Comparison of ENCODE assay signal across 8 mouse cellular contexts in the genomic region with DNA sequence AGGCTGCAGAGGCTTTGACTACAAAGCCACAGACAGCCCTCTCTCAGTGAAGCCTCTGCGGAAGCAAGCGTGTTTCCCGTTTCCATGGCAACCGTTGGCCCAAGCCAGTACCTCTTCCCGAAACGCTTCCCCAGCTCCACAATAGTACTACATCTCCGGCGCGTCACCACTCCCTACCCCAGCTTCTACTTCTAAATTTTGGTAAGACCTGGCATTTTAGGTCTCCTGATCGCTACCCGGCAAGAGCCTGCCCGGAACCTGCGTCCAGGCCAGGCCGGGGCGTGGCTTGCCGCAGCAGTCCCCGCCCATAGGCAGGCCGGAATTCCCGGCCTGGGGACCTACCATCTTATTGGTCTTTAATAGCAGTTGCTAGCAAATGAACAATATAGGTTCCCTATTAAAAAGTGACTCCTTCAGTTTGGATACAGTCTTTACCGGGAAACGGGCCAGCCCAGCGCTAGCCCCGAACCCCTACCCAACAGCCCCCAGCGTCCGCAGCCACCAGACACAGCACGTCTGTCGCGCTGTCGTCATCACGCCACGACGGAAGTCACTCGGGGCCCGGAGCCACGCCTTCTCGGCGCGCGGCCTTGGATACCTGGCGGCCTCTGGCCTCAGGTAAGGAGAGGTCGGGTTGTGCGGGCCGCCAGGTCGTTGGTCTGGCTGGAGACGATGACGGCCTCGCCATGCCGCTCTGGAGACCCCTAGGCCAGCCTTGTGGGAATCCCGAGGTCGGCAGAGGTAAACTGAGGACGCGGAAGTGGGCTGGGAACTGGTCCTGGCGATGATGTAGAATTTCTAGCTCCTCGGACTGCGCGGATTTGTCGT. TPM values are rescaled to one million over a fixed set of nuclear protein-coding genes. Genes with fewer than 3 reads are reported as not detected.
DNase-seq lines count a peak whose midpoint lies in the region; ATAC-seq lines count a peak whose summit lies in the region.

A gene (plus strand): TSS at position 439 of the 828 bp plus-strand sequence.

- peaks cover 7% of the 10 kb centered on the region; the same call in 1 of the 2 replicates for H3K4me1 ChIP-seq in hindbrain, embryonic 14.5 days (replicated peaks; ENCODE audit: control insufficient read depth, insufficient read depth, low read length)

- under 1% methylated on average over 57 of the region's 57 CpGs for WGBS in hindbrain, embryonic 14.5 days

- peak within 1 kb of the TSS; percentile 59 for H3K4me2 ChIP-seq in hindbrain, embryonic 14.5 days (replicated peaks)

- no peaks in the 10 kb centered on the region for H3K9me3 ChIP-seq in hindbrain, embryonic 14.5 days (ENCODE audit: control insufficient read depth, low read length)

- H3K27me3 ChIP-seq in hindbrain, embryonic 14.5 days (ENCODE audit: control insufficient read depth, insufficient read depth, low read length) = no peaks in the 10 kb centered on the region

- 0 out of 2 replicates have a peak, but pooled peaks cover 2% of the 10 kb centered on the region for H3K36me3 ChIP-seq in hindbrain, embryonic 14.5 days (replicated peaks; ENCODE audit: control insufficient read depth, insufficient read depth)

- peak; percentile 91 for DNase-seq in R1 (ENCODE audit: low read depth, low spot score)
- peak; percentile 96 to 97 for DNase-seq in cerebellum, postnatal 25 days
- DNase-seq in frontal cortex, postnatal 25 days (ENCODE audit: low spot score in 2 of 2) = peak; percentile 88 to 91
- DNase-seq in hindbrain, embryonic 14.5 days (ENCODE audit: low spot score) = peak; percentile 93
- peak; percentile 91 to 95 for DNase-seq in layer of hippocampus, postnatal 36 days
- peak; percentile 95 for DNase-seq in lung, postnatal 36 days
- DNase-seq in retina, postnatal 1 day = peak; percentile 93
- peak; percentile 87 to 95 for DNase-seq in urinary bladder, adult 18-20 months (ENCODE audit: low spot score in 2 of 2)

- peak within 1 kb of the TSS; percentile 54 for H3K4me3 ChIP-seq in hindbrain, embryonic 14.5 days (replicated peaks; ENCODE audit: low read length)

- peak; percentile 96 for ATAC-seq in hindbrain, embryonic 14.5 days (ENCODE audit: low FRiP score)

- H3K9ac ChIP-seq in hindbrain, embryonic 14.5 days = peak within 1 kb of the TSS; percentile 70

- peak within 1 kb of the TSS; percentile 85 for H3K27ac ChIP-seq in hindbrain, embryonic 14.5 days

RNA-seq across cellular contexts. Expression of the gene that starts here (rescaled TPM):
- 36.0 and 38.2 TPM in 2 replicates for polyA plus RNA-seq in hindbrain, embryonic 14.5 days (2014; fragmentation: Nextera tagmentation; extraction: Ambion mirVana)
- total RNA-seq in layer of hippocampus, postnatal 36 days (2021) = 10 to 100 TPM; 28.9 to 34.1 TPM

Comparison
In these comparisons a context has a peak if more than half of its experiments do, and no peak if none do; other contexts are left out.
1. Peak in every context shown above with its lines: DNase-seq, ATAC-seq, H3K4me3 ChIP-seq and H3K27ac ChIP-seq.